Mouse (Mus musculus) CH12F3 (cell line): ENCODE measurements around the gene Hist1h4i.

Experiments
- in situ Hi-C: fragments of 300-500 bp; cut with MboI; formaldehyde crosslinking; loops from 2 replicates; pipeline ENCODE4 v1.14.3; 2020; ENCODE audit warnings: low sequenced_read_pairs

The Hist1h4i gene

GRCm38 (mm10) chr13:22041142-22041536 is at the start of gene Hist1h4i:
TSS of gene Hist1h4i (minus strand) at chr13:22041362.
- in situ Hi-C loops, result loop anchor here (25.0 kb wide), 1 partner anchor 1721 kb away; the partner anchor contains the start of genes Hist1h1a, Hist1h2ab, Hist1h3a and Hist1h3b

GRCm38 (mm10) chr13:22084140-22084539 is 43.0 kb upstream of the Hist1h4i start, which contains the start of gene Vmn1r188:
TSS of gene Vmn1r188 (plus strand) at chr13:22084440.
- in situ Hi-C loops, result loop anchor here (25.0 kb wide), 1 partner anchor 1153 kb away; the partner anchor contains the start of genes Vmn1r222 and Vmn1r223

GRCm38 (mm10) chr13:22063468-22063867 is 22.3 kb upstream of the Hist1h4i start:
- in situ Hi-C loops, result no loop called here

GRCm38 (mm10) chr13:22061422-22061821 is 20.3 kb upstream of the Hist1h4i start:
- in situ Hi-C loops, result no loop called here

- in situ Hi-C loops, result no loop called here
Observed at GRCm38 (mm10) chr13:22053754-22054153, 12.6 kb upstream of the Hist1h4i start.

- in situ Hi-C loops, result no loop called here
Observed at GRCm38 (mm10) chr13:22051523-22051859, 10.3 kb upstream of the Hist1h4i start.

GRCm38 (mm10) chr13:22050591-22051522 is 9.7 kb upstream of the Hist1h4i start:
- in situ Hi-C loops, result no loop called here

GRCm38 (mm10) chr13:22049737-22050440 is 8.7 kb upstream of the Hist1h4i start:
- in situ Hi-C loops, result loop anchor here (25.0 kb wide), 1 partner anchor 1712 kb away; the partner anchor contains the start of genes Hist1h1a, Hist1h2ab, Hist1h3a and Hist1h3b

GRCm38 (mm10) chr13:22049041-22049440 is 7.9 kb upstream of the Hist1h4i start:
- in situ Hi-C loops, result loop anchor here (25.0 kb wide), 1 partner anchor 1713 kb away; the partner anchor contains the start of genes Hist1h1a, Hist1h2ab, Hist1h3a and Hist1h3b

GRCm38 (mm10) chr13:22045311-22045710 is 4.1 kb upstream of the Hist1h4i start:
- in situ Hi-C loops, result loop anchor here (25.0 kb wide), 1 partner anchor 1717 kb away; the partner anchor contains the start of genes Hist1h1a, Hist1h2ab, Hist1h3a and Hist1h3b

- in situ Hi-C loops, result loop anchor here (25.0 kb wide), 1 partner anchor 1718 kb away; the partner anchor contains the start of genes Hist1h1a, Hist1h2ab, Hist1h3a and Hist1h3b
Observed at GRCm38 (mm10) chr13:22044432-22045155, 3.4 kb upstream of the Hist1h4i start.

GRCm38 (mm10) chr13:22043503-22044431 is 2.6 kb upstream of the Hist1h4i start:
- in situ Hi-C loops, result loop anchor here (25.0 kb wide), 1 partner anchor 1719 kb away; the partner anchor contains the start of genes Hist1h1a, Hist1h2ab, Hist1h3a and Hist1h3b

- in situ Hi-C loops, result loop anchor here (25.0 kb wide), 1 partner anchor 1719 kb away; the partner anchor contains the start of genes Hist1h1a, Hist1h2ab, Hist1h3a and Hist1h3b
Observed at GRCm38 (mm10) chr13:22042568-22043502, 1.7 kb upstream of the Hist1h4i start, which contains the start of the genes Hist1h2ag and Hist1h2bj. TSS of gene Hist1h2ag (minus strand) at chr13:22042944. TSS of gene Hist1h2bj (plus strand) at chr13:22043214.

GRCm38 (mm10) chr13:22041651-22042567 is 747 bp upstream of the Hist1h4i start:
- in situ Hi-C loops, result loop anchor here (25.0 kb wide), 1 partner anchor 1720 kb away; the partner anchor contains the start of genes Hist1h1a, Hist1h2ab, Hist1h3a and Hist1h3b

GRCm38 (mm10) chr13:22040464-22041141 is 559 bp downstream of the Hist1h4i start:
- in situ Hi-C loops, result loop anchor here (25.0 kb wide), 1 partner anchor 1722 kb away; the partner anchor contains the start of genes Hist1h1a, Hist1h2ab, Hist1h3a and Hist1h3b

- in situ Hi-C loops, result loop anchor here (10.0 to 25.0 kb wide), 3 partner anchors 325 to 1722 kb away; partner anchors contain the start of genes Hist1h1a, Hist1h2ab, Hist1h2ai and Hist1h2bl
Observed at GRCm38 (mm10) chr13:22039951-22040463, 1.2 kb downstream of the Hist1h4i start.
